Mouse (Mus musculus) forebrain, embryonic 14.5 days (tissue): ENCODE measurements around the gene Fut7. TPM values are rescaled to one million over a fixed set of nuclear protein-coding genes. Genes with fewer than 3 reads are reported as not detected.

Experiments
- ATAC-seq: fragments of 200-750 bp; cut with Nextera tagmentation; 2 replicates; pipeline ENCODE4 v1.8.0; 2017; ENCODE audit warnings: mild to moderate bottlenecking, moderate library complexity
- DNase-seq: peaks from one replicate; pipeline ENCODE4 v3.0.0-alpha.2; 2015; ENCODE audit warnings: low spot score
- H3K27ac ChIP-seq: fragments of 300-500 bp; sonication (generic); 2 replicates; pipeline ENCODE4 v1.5.1; 2014; ENCODE audit warnings: low read depth, mild to moderate bottlenecking, control low read depth, low read length, moderate library complexity
- H3K27me3 ChIP-seq: fragments of 300-500 bp; sonication (generic); replicated peaks from 2 replicates; pipeline ENCODE4 v1.6.1; 2014; ENCODE audit warnings: low read length, control low read depth, mixed read lengths; ENCODE audit not compliant: control insufficient read depth, insufficient read depth
- H3K36me3 ChIP-seq: fragments of 300-500 bp; sonication (generic); 2 replicates; pipeline ENCODE4 v1.6.1; 2014; ENCODE audit warnings: low read length, control low read depth; ENCODE audit not compliant: control insufficient read depth, insufficient read depth
- H3K4me1 ChIP-seq: fragments of 300-500 bp; sonication (generic); 2 replicates; pipeline ENCODE4 v1.6.1; 2014; ENCODE audit warnings: antibody characterized with exemption, low read length, control low read depth; ENCODE audit not compliant: control insufficient read depth, insufficient read depth
- H3K4me2 ChIP-seq: fragments of 300-500 bp; sonication (generic); 2 replicates; pipeline ENCODE4 v1.6.1; 2014; ENCODE audit warnings: mild to moderate bottlenecking, control low read depth, low read length
- H3K4me3 ChIP-seq: fragments of 300-500 bp; sonication (generic); 2 replicates; pipeline ENCODE4 v1.5.1; 2014; ENCODE audit warnings: low read depth, low read length, control low read depth
- H3K9ac ChIP-seq: fragments of 300-500 bp; sonication (generic); 2 replicates; pipeline ENCODE4 v1.6.1; 2014; ENCODE audit warnings: mild to moderate bottlenecking, low read length, control low read depth, moderate library complexity
- H3K9me3 ChIP-seq: fragments of 300-500 bp; sonication (generic); replicated peaks from 2 replicates; pipeline ENCODE4 v1.6.1; 2016; ENCODE audit warnings: low read length, control low read depth, mixed read lengths; ENCODE audit not compliant: control insufficient read depth
- whole genome bisulfite sequencing: fragments of 180-500 bp; shearing (Covaris S2); extraction: QIAGEN DNeasy Blood & Tissue Kit; methylation state at CpG from one replicate; pipeline ENCODE4 v1.1.7; 2014; 5-methylcytosine and 5-hydroxymethylcytosine counted together
- polyA plus RNA-seq: library from polyadenylated mRNA; unstranded; fragments of >200 nt; fragmentation: Nextera tagmentation; extraction: Ambion mirVana; gene quantifications from 2 replicates; pipeline ENCODE4 v1.2.1, GENCODE M21; 2014

Fut7 gene
- 0.21 TPM in 1 of 2 replicates, not detected in the other for polyA plus RNA-seq

- no peaks in the 10 kb centered on the region for H3K36me3 ChIP-seq
- no peak within 1 kb of the TSS for H3K27ac ChIP-seq
- DNase-seq (no peak), ATAC-seq (no peak)
- no peak within 1 kb of the TSS for H3K9ac ChIP-seq
- no peak within 1 kb of the TSS for H3K4me3 ChIP-seq
- H3K27me3 ChIP-seq, result no peaks in the 10 kb centered on the region; the same call in 1 of the 2 replicates
- no peak within 1 kb of the TSS for H3K4me2 ChIP-seq
- H3K4me1 ChIP-seq, result no peaks in the 10 kb centered on the region
- no peaks in the 10 kb centered on the region for H3K9me3 ChIP-seq
- 70% methylated on average over 17 of the region's 17 CpGs for WGBS
Measured at GRCm38 (mm10) chr2:25422587-25423410, at the start of gene Fut7. Gene Fut7, plus strand, starts transcription at chr2:25423267.

GRCm38 (mm10) chr2:25373431-25373830, 49.6 kb upstream of the Fut7 start:
- Histone ChIP-seq H3K36me3 (peaks cover 27% of the 10 kb centered on the region), H3K4me2 (peak overlapping the region; percentile 92), H3K27me3 (no peaks in the 10 kb centered on the region), H3K4me1 (peaks cover 10% of the 10 kb centered on the region), H3K9me3 (no peaks in the 10 kb centered on the region), H3K9ac (peak overlapping the region; percentile 79), H3K27ac (no peak overlapping the region), H3K4me3 (peak overlapping the region; percentile 71)
- 9% methylated on average over 2 of the region's 2 CpGs for WGBS
- DNase-seq (no peak), ATAC-seq (no peak)

GRCm38 (mm10) chr2:25376589-25376988, 46.5 kb upstream of the Fut7 start:
- Histone ChIP-seq H3K9ac (no peak overlapping the region), H3K4me1 (peaks cover 10% of the 10 kb centered on the region), H3K4me3 (no peak overlapping the region), H3K4me2 (no peak overlapping the region), H3K27me3 (no peaks in the 10 kb centered on the region), H3K9me3 (no peaks in the 10 kb centered on the region), H3K36me3 (peaks cover 32% of the 10 kb centered on the region), H3K27ac (no peak overlapping the region)
- DNase-seq (peak; percentile 71), ATAC-seq (no peak)
- 67% methylated on average over 4 of the region's 4 CpGs for WGBS

- H3K36me3 ChIP-seq, result no peaks in the 10 kb centered on the region
- H3K4me2 ChIP-seq, result no peak overlapping the region
- H3K9ac ChIP-seq, result no peak overlapping the region
- H3K4me1 ChIP-seq, result no peaks in the 10 kb centered on the region
- no peak for DNase-seq
- ATAC-seq, result no peak
- no peaks in the 10 kb centered on the region for H3K27me3 ChIP-seq
- H3K27ac ChIP-seq, result no peak overlapping the region
- no peak overlapping the region for H3K4me3 ChIP-seq
- no peaks in the 10 kb centered on the region for H3K9me3 ChIP-seq
- 88% methylated on average over 5 of the region's 5 CpGs for WGBS
Measured at GRCm38 (mm10) chr2:25384492-25384891, 38.6 kb upstream of the Fut7 start.

- Histone ChIP-seq H3K9ac (no peak overlapping the region), H3K36me3 (no peaks in the 10 kb centered on the region), H3K4me1 (peaks cover 8% of the 10 kb centered on the region), H3K27me3 (peaks cover 15% of the 10 kb centered on the region), H3K9me3 (no peaks in the 10 kb centered on the region), H3K27ac (no peak overlapping the region), H3K4me2 (no peak overlapping the region), H3K4me3 (no peak overlapping the region)
- DNase-seq (no peak), ATAC-seq (no peak)
- WGBS, result 80% methylated on average over 5 of the region's 5 CpGs
Measured at GRCm38 (mm10) chr2:25391266-25391665, 31.8 kb upstream of the Fut7 start.

GRCm38 (mm10) chr2:25394281-25395221, 28.5 kb upstream of the Fut7 start:
- Histone ChIP-seq H3K27ac (no peak overlapping the region), H3K4me1 (peaks cover 8% of the 10 kb centered on the region), H3K27me3 (peaks cover 40% of the 10 kb centered on the region), H3K4me3 (no peak overlapping the region), H3K9me3 (no peaks in the 10 kb centered on the region), H3K4me2 (no peak overlapping the region), H3K36me3 (no peaks in the 10 kb centered on the region), H3K9ac (no peak overlapping the region)
- ATAC-seq (peak; percentile 47; the same call in 1 of the 2 replicates), DNase-seq (peak; percentile 71)
- WGBS, result 15% methylated on average over 3 of the region's 3 CpGs

GRCm38 (mm10) chr2:25395721-25396596, 27.1 kb upstream of the Fut7 start, which contains the start of gene Entpd2:
Gene Entpd2, plus strand, starts transcription at chr2:25395874.
- peak within 1 kb of the TSS; percentile 27 for H3K4me3 ChIP-seq
- H3K9ac ChIP-seq, result peak within 1 kb of the TSS; percentile 52
- 2% methylated on average over 57 of the region's 57 CpGs for WGBS
- ATAC-seq, result peak; percentile 30; the same call in 1 of the 2 replicates
- peak within 1 kb of the TSS; percentile 56 for H3K4me2 ChIP-seq
- no peak within 1 kb of the TSS for H3K27ac ChIP-seq
- H3K9me3 ChIP-seq, result no peaks in the 10 kb centered on the region
- H3K27me3 ChIP-seq, result peaks cover 51% of the 10 kb centered on the region
- H3K36me3 ChIP-seq, result no peaks in the 10 kb centered on the region
- peaks cover 8% of the 10 kb centered on the region for H3K4me1 ChIP-seq
- DNase-seq, result peak; percentile 48

- Histone ChIP-seq H3K4me1 (peaks cover 8% of the 10 kb centered on the region), H3K27me3 (peaks cover 51% of the 10 kb centered on the region), H3K9ac (no peak overlapping the region), H3K9me3 (no peaks in the 10 kb centered on the region), H3K4me3 (no peak overlapping the region), H3K36me3 (no peaks in the 10 kb centered on the region), H3K27ac (no peak overlapping the region), H3K4me2 (peak overlapping the region; percentile 56; the same call in 1 of the 2 replicates)
- DNase-seq (no peak), ATAC-seq (no peak)
- WGBS, result 32% methylated on average over 3 of the region's 3 CpGs
Measured at GRCm38 (mm10) chr2:25396597-25396983, 26.5 kb upstream of the Fut7 start.
